Mouse (Mus musculus) intestine, embryonic 16.5 days (tissue): ENCODE measurements around the gene Utp11. TPM values are rescaled to one million over a fixed set of nuclear protein-coding genes. Genes with fewer than 3 reads are reported as not detected.

Experiments used
- microRNA counts: library from miRNA; unstranded; fragments of <30 nt; microRNA quantifications from one replicate; lab custom pipeline; 2016
- microRNA-seq: library from miRNA; unstranded; fragments of <30 nt; microRNA quantifications from one replicate; pipeline ENCODE4, GENCODE M21; 2016
- polyA plus RNA-seq: library from polyadenylated mRNA; unstranded; fragments of >200 nt; fragmentation: Nextera tagmentation; extraction: Ambion mirVana; gene quantifications from 2 replicates; pipeline ENCODE4 v1.2.1, GENCODE M21; 2015

Gene Utp11
- polyA plus RNA-seq, 1 experiment from 2014 or later, result 58.6 TPM

MicroRNAs within 50 kb of the gene (microRNA counts, 519-probe panel; counts per million panel counts)
- 35.7 counts per million for microRNA mmu-miR-697 (lab: Ali Mortazavi, UCI)

Small RNA genes lying within 50 kb of the gene (microRNA-seq; reads per million reads assigned to microRNA genes)
- gene Gm24721, result not detected
- gene Mir697, result not detected

Other genes with a start within 250 kb of the Utp11 start
- not detected in 2 replicates for gene 3100002H09Rik, start 82.8 kb downstream of the Utp11 start, polyA plus RNA-seq
- 0.04 TPM in 1 of 2 replicates, not detected in the other for gene Pou3f1, start 36.8 kb downstream of the Utp11 start, polyA plus RNA-seq
- 5.1 and 5.2 TPM in 2 replicates for gene Fhl3, start 7.1 kb upstream of the Utp11 start, polyA plus RNA-seq
- gene Sf3a3, start 21.2 kb upstream of the Utp11 start, polyA plus RNA-seq, result 105 and 125 TPM in 2 replicates
- 27.0 and 27.5 TPM in 2 replicates for gene Inpp5b, start 48.2 kb upstream of the Utp11 start, polyA plus RNA-seq
- gene Mtf1, start 108.5 kb upstream of the Utp11 start, polyA plus RNA-seq, result 8.5 and 11.1 TPM in 2 replicates
- 27.3 and 29.5 TPM in 2 replicates for gene Yrdc, start 157.1 kb upstream of the Utp11 start, polyA plus RNA-seq
- 35.3 and 35.8 TPM in 2 replicates for gene 1110065P20Rik, start 157.6 kb upstream of the Utp11 start, polyA plus RNA-seq
- 0.36 and 0.44 TPM in 2 replicates for gene Maneal, start 168.6 kb upstream of the Utp11 start, polyA plus RNA-seq
- gene Epha10, start 187.3 kb upstream of the Utp11 start, polyA plus RNA-seq, result 0.07 and 0.15 TPM in 2 replicates
- 9.1 and 9.3 TPM in 2 replicates for gene 9930104L06Rik, start 243.4 kb upstream of the Utp11 start, polyA plus RNA-seq
- 105 and 126 TPM in 2 replicates for gene Cdca8, start 245.7 kb upstream of the Utp11 start, polyA plus RNA-seq